Mouse (Mus musculus): ENCODE results near the gene Gm17428. TPM values are rescaled to one million over a fixed set of nuclear protein-coding genes. Genes with fewer than 3 reads are reported as not detected.
A peak's percentile ranks its signal among the peaks of the same experiment; 100 is the strongest.

The Gm17428 gene
- polyA plus RNA-seq, 1 experiment from 2014 or later: not detected

DNA sequence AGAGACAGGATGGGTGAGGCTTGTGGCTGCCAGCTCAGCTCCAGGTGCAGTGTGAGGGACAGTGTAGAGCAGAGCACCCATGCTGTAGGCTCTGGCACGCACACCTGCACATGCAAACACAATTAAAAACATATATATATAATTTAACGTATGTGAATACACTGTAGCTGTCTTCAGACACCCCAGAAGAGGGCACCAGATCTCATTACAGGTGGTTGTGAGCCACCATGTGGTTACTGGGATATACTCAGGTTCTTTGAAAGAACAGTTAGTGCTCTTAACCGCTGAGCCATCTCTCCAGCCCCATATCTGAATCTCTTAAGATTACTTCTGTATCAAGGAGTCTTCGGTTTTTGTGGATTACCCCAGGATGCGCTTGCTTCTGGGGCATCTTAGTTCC, 48.8 kb downstream of the Gm17428 start:
- Histone ChIP-seq H3K9ac (ENCODE audit: low read length) (no peak overlapping the region), H3K9me3 (ENCODE audit: control insufficient read depth, low read length) (no peaks in the 10 kb centered on the region), H3K36me3 (ENCODE audit: control insufficient read depth, insufficient read depth, low read length) (peaks cover 20% of the 10 kb centered on the region), H3K4me1 (replicated peaks; ENCODE audit: control insufficient read depth, insufficient read depth) (no peaks in the 10 kb centered on the region), H3K4me2 (replicated peaks; ENCODE audit: low read depth) (no peak overlapping the region), H3K27me3 (ENCODE audit: control insufficient read depth, insufficient read depth, low read length) (no peaks in the 10 kb centered on the region), H3K27ac (replicated peaks) (no peak overlapping the region), H3K4me3 (ENCODE audit: low read depth, low read length) (no peak overlapping the region)
- no peak for ATAC-seq (ENCODE audit: low FRiP score, low TSS enrichment)
- WGBS: 70% methylated on average over 5 of the region's 5 CpGs
- TF ChIP-seq CTCF (IDR thresholded peaks at IDR 0.05; ENCODE audit: low read depth) (peak; percentile 61), EP300 (optimal IDR thresholded peaks at IDR 0.05) (no peak)
- no peak for DNase-seq (ENCODE audit: low spot score)

MicroRNAs within 50 kb of the gene (microRNA counts, 519-probe panel; counts per million panel counts)
- microRNA mmu-miR-208a (not detected), microRNA mmu-miR-208b (2,921 counts per million, percentile 9 among the panel's probes with 10 or more counts)

Small RNAs within 50 kb of the gene (microRNA-seq; reads per million reads assigned to microRNA genes)
- 1.6 reads per million for gene Mir208a
- gene Mir208b: 113 reads per million, percentile 46 among the genes with 10 or more reads in this experiment

Other genes with a start within 250 kb of the Gm17428 start
- gene Slc7a8, start 195.0 kb upstream of the Gm17428 start, polyA plus RNA-seq (2015; fragmentation: Nextera tagmentation; extraction: Ambion mirVana): 3.1 and 4.2 TPM in 2 replicates
- gene Rnf212b, start 162.8 kb upstream of the Gm17428 start, polyA plus RNA-seq (2015; fragmentation: Nextera tagmentation; extraction: Ambion mirVana): not detected in 2 replicates
- gene Homez, start 106.0 kb upstream of the Gm17428 start, polyA plus RNA-seq (2015; fragmentation: Nextera tagmentation; extraction: Ambion mirVana): 4.5 and 5.0 TPM in 2 replicates
- 1.7 and 2.2 TPM in 2 replicates for gene Ppp1r3e, start 99.4 kb upstream of the Gm17428 start, polyA plus RNA-seq (2015; fragmentation: Nextera tagmentation; extraction: Ambion mirVana)
- gene Bcl2l2, start 93.6 kb upstream of the Gm17428 start, polyA plus RNA-seq (2015; fragmentation: Nextera tagmentation; extraction: Ambion mirVana): 4.3 and 4.7 TPM in 2 replicates
- gene Gm20521, start 93.5 kb upstream of the Gm17428 start, polyA plus RNA-seq (2015; fragmentation: Nextera tagmentation; extraction: Ambion mirVana): 1.2 TPM in 2 replicates
- gene Pabpn1, start 84.4 kb upstream of the Gm17428 start, polyA plus RNA-seq (2015; fragmentation: Nextera tagmentation; extraction: Ambion mirVana): 46.4 and 56.2 TPM in 2 replicates
- 15.4 and 20.6 TPM in 2 replicates for gene Slc22a17, start 63.8 kb upstream of the Gm17428 start, polyA plus RNA-seq (2015; fragmentation: Nextera tagmentation; extraction: Ambion mirVana)
- gene Efs, start 50.8 kb upstream of the Gm17428 start, polyA plus RNA-seq (2015; fragmentation: Nextera tagmentation; extraction: Ambion mirVana): 14.1 and 16.8 TPM in 2 replicates
- 0.15 TPM in 1 of 2 replicates, not detected in the other for gene Il25, start 44.2 kb upstream of the Gm17428 start, polyA plus RNA-seq (2015; fragmentation: Nextera tagmentation; extraction: Ambion mirVana)
- gene Cmtm5, start 40.7 kb upstream of the Gm17428 start, polyA plus RNA-seq (2015; fragmentation: Nextera tagmentation; extraction: Ambion mirVana): 3.3 and 4.6 TPM in 2 replicates
- gene Myh6, start 10.0 kb upstream of the Gm17428 start, polyA plus RNA-seq (2015; fragmentation: Nextera tagmentation; extraction: Ambion mirVana): 0.27 and 0.29 TPM in 2 replicates
- gene Myh7, start 17.7 kb downstream of the Gm17428 start, polyA plus RNA-seq (2015; fragmentation: Nextera tagmentation; extraction: Ambion mirVana): 1.4 and 2.4 TPM in 2 replicates
- 54.4 and 55.2 TPM in 2 replicates for gene Ngdn, start 38.5 kb downstream of the Gm17428 start, polyA plus RNA-seq (2015; fragmentation: Nextera tagmentation; extraction: Ambion mirVana)
- 1.0 and 1.3 TPM in 2 replicates for gene Zfhx2, start 115.4 kb downstream of the Gm17428 start, polyA plus RNA-seq (2015; fragmentation: Nextera tagmentation; extraction: Ambion mirVana)
- gene Thtpa, start 117.9 kb downstream of the Gm17428 start, polyA plus RNA-seq (2015; fragmentation: Nextera tagmentation; extraction: Ambion mirVana): 11.5 and 11.8 TPM in 2 replicates
- 26.4 and 31.0 TPM in 2 replicates for gene Ap1g2, start 129.7 kb downstream of the Gm17428 start, polyA plus RNA-seq (2015; fragmentation: Nextera tagmentation; extraction: Ambion mirVana)
- gene Jph4, start 140.0 kb downstream of the Gm17428 start, polyA plus RNA-seq (2015; fragmentation: Nextera tagmentation; extraction: Ambion mirVana): 0.82 and 1.0 TPM in 2 replicates
- 0.18 and 0.23 TPM in 2 replicates for gene Dhrs2, start 245.1 kb downstream of the Gm17428 start, polyA plus RNA-seq (2015; fragmentation: Nextera tagmentation; extraction: Ambion mirVana)